Mouse (Mus musculus): ENCODE measurements around the gene Olfr61.
"Not testable (repeated sequence)": the region's sequence is repeated elsewhere in the genome, so short reads cannot be mapped to it uniquely, and the experiment has no call there.

The Olfr61 gene

GRCm38 (mm10) chr7:140628670-140629069 is at the start of gene Olfr61:
TSS of gene Olfr61 (plus strand) at chr7:140628970.
- not testable (repeated sequence) for H3K4me3 ChIP-seq (replicated peaks; ENCODE audit: low read length); H3K4me1 ChIP-seq (replicated peaks; ENCODE audit: low read depth, low read length); H3K36me3 ChIP-seq (ENCODE audit: insufficient read depth, low read length); H3K27me3 ChIP-seq (ENCODE audit: insufficient read depth, low read length)
- peaks cover 15% of the 10 kb centered on the region for H3K9me3 ChIP-seq (ENCODE audit: low read length)

GRCm38 (mm10) chr7:140600969-140601368 is 27.8 kb upstream of the Olfr61 start, which contains the start of gene Olfr46:
TSS of gene Olfr46 (plus strand) at chr7:140601269.
- not testable (repeated sequence) for H3K4me3 ChIP-seq (replicated peaks; ENCODE audit: low read length); H3K27me3 ChIP-seq (ENCODE audit: insufficient read depth, low read length); H3K36me3 ChIP-seq (ENCODE audit: insufficient read depth, low read length); H3K4me1 ChIP-seq (replicated peaks; ENCODE audit: low read depth, low read length)
- H3K9me3 ChIP-seq (ENCODE audit: low read length): peaks cover 24% of the 10 kb centered on the region

- no peaks in the 10 kb centered on the region for H3K36me3 ChIP-seq (ENCODE audit: insufficient read depth, low read length)
- H3K4me3 ChIP-seq (replicated peaks; ENCODE audit: low read length): no peak overlapping the region
- no peaks in the 10 kb centered on the region for H3K27me3 ChIP-seq (ENCODE audit: insufficient read depth, low read length)
- peaks cover 9% of the 10 kb centered on the region for H3K9me3 ChIP-seq (ENCODE audit: low read length)
- H3K4me1 ChIP-seq (replicated peaks; ENCODE audit: low read depth, low read length): no peaks in the 10 kb centered on the region
- TF ChIP-seq NANOG (IDR thresholded peaks at IDR 0.05; ENCODE audit: borderline replicate concordance, low read length): no peak
- TF ChIP-seq POU5F1 (IDR thresholded peaks at IDR 0.05; ENCODE audit: borderline replicate concordance, low read length): no peak
- no peak for TF ChIP-seq CTCF (conservative IDR thresholded peaks at IDR 0.05; ENCODE audit: low read length)
These were observed 1.8 kb downstream of the Olfr61 start for GRCm38 (mm10) chr7:140630559-140630958.

- TF ChIP-seq NANOG (IDR thresholded peaks at IDR 0.05; ENCODE audit: borderline replicate concordance, low read length): no peak
- TF ChIP-seq CTCF (conservative IDR thresholded peaks at IDR 0.05; ENCODE audit: low read length): no peak
- TF ChIP-seq POU5F1 (IDR thresholded peaks at IDR 0.05; ENCODE audit: borderline replicate concordance, low read length): no peak
- Histone ChIP-seq H3K36me3 (ENCODE audit: insufficient read depth, low read length) (no peaks in the 10 kb centered on the region), H3K9me3 (ENCODE audit: low read length) (peaks cover 4% of the 10 kb centered on the region; the same call in 1 of the 2 replicates), H3K27me3 (ENCODE audit: insufficient read depth, low read length) (no peaks in the 10 kb centered on the region), H3K4me3 (replicated peaks; ENCODE audit: low read length) (no peak within 1 kb of the TSS), H3K4me1 (replicated peaks; ENCODE audit: low read depth, low read length) (no peaks in the 10 kb centered on the region)
These were observed 17.4 kb downstream of the Olfr61 start, which contains the start of gene Olfr53 for GRCm38 (mm10) chr7:140646152-140646551. TSS of gene Olfr53 (plus strand) at chr7:140646452.

- Histone ChIP-seq H3K36me3 (ENCODE audit: insufficient read depth, low read length) (no peaks in the 10 kb centered on the region), H3K4me1 (replicated peaks; ENCODE audit: low read depth, low read length) (no peaks in the 10 kb centered on the region), H3K9me3 (ENCODE audit: low read length) (no peaks in the 10 kb centered on the region), H3K4me3 (replicated peaks; ENCODE audit: low read length) (no peak within 1 kb of the TSS), H3K27me3 (ENCODE audit: insufficient read depth, low read length) (no peaks in the 10 kb centered on the region)
- TF ChIP-seq CTCF (conservative IDR thresholded peaks at IDR 0.05; ENCODE audit: low read length): no peak
- TF ChIP-seq POU5F1 (IDR thresholded peaks at IDR 0.05; ENCODE audit: borderline replicate concordance, low read length): no peak
These were observed 30.9 kb downstream of the Olfr61 start, which contains the start of gene Olfr539 for GRCm38 (mm10) chr7:140659630-140660029. TSS of gene Olfr539 (plus strand) at chr7:140659930.

GRCm38 (mm10) chr7:140670693-140671092 is 41.9 kb downstream of the Olfr61 start:
- not testable (repeated sequence) for H3K27me3 ChIP-seq (ENCODE audit: insufficient read depth, low read length); H3K4me3 ChIP-seq (replicated peaks; ENCODE audit: low read length); H3K36me3 ChIP-seq (ENCODE audit: insufficient read depth, low read length)
- peak; percentile 43; the same call in 1 of the 2 replicates for TF ChIP-seq NANOG (IDR thresholded peaks at IDR 0.05; ENCODE audit: borderline replicate concordance, low read length)
- H3K9me3 ChIP-seq (ENCODE audit: low read length): peaks cover 10% of the 10 kb centered on the region
- H3K4me1 ChIP-seq (replicated peaks; ENCODE audit: low read depth, low read length): peaks cover 41% of the 10 kb centered on the region

- H3K9me3 ChIP-seq (ENCODE audit: low read length): peaks cover 19% of the 10 kb centered on the region
- peaks cover 45% of the 10 kb centered on the region for H3K4me1 ChIP-seq (replicated peaks; ENCODE audit: low read depth, low read length)
- no peaks in the 10 kb centered on the region for H3K36me3 ChIP-seq (ENCODE audit: insufficient read depth, low read length)
- TF ChIP-seq NANOG (IDR thresholded peaks at IDR 0.05; ENCODE audit: borderline replicate concordance, low read length) (no peak), POU5F1 (IDR thresholded peaks at IDR 0.05; ENCODE audit: borderline replicate concordance, low read length) (no peak), CTCF (conservative IDR thresholded peaks at IDR 0.05; ENCODE audit: low read length) (no peak)
- H3K4me3 ChIP-seq (replicated peaks; ENCODE audit: low read length): peak overlapping the region; percentile 65
- no peaks in the 10 kb centered on the region for H3K27me3 ChIP-seq (ENCODE audit: insufficient read depth, low read length)
These were observed 47.1 kb downstream of the Olfr61 start for GRCm38 (mm10) chr7:140675863-140676262.

GRCm38 (mm10) chr7:140679591-140679990 is 50.8 kb downstream of the Olfr61 start:
- TF ChIP-seq NANOG (IDR thresholded peaks at IDR 0.05; ENCODE audit: borderline replicate concordance, low read length): peak; percentile 28; the same call in 1 of the 2 replicates
- H3K4me3 ChIP-seq (replicated peaks; ENCODE audit: low read length); H3K27me3 ChIP-seq (ENCODE audit: insufficient read depth, low read length); H3K36me3 ChIP-seq (ENCODE audit: insufficient read depth, low read length): not testable (repeated sequence)
- Histone ChIP-seq H3K9me3 (ENCODE audit: low read length) (peaks cover 14% of the 10 kb centered on the region), H3K4me1 (replicated peaks; ENCODE audit: low read depth, low read length) (peaks cover 20% of the 10 kb centered on the region)

- H3K4me3 ChIP-seq (replicated peaks; ENCODE audit: low read length): no peak within 1 kb of the TSS
- H3K36me3 ChIP-seq (ENCODE audit: insufficient read depth, low read length): no peaks in the 10 kb centered on the region
- H3K4me1 ChIP-seq (replicated peaks; ENCODE audit: low read depth, low read length): peaks cover 9% of the 10 kb centered on the region
- TF ChIP-seq CTCF (conservative IDR thresholded peaks at IDR 0.05; ENCODE audit: low read length) (no peak), POU5F1 (IDR thresholded peaks at IDR 0.05; ENCODE audit: borderline replicate concordance, low read length) (no peak), NANOG (IDR thresholded peaks at IDR 0.05; ENCODE audit: borderline replicate concordance, low read length) (no peak)
- H3K9me3 ChIP-seq (ENCODE audit: low read length): peaks cover 14% of the 10 kb centered on the region
- no peaks in the 10 kb centered on the region for H3K27me3 ChIP-seq (ENCODE audit: insufficient read depth, low read length)
These were observed 52.9 kb downstream of the Olfr61 start, which contains the start of gene Olfr45 for GRCm38 (mm10) chr7:140681651-140682050. TSS of gene Olfr45 (plus strand) at chr7:140681951.
